Mouse (Mus musculus): ENCODE data around the gene 1110032F04Rik.
"Not testable (repeated sequence)": the region's sequence is repeated elsewhere in the genome, so short reads cannot be mapped to it uniquely, and the experiment has no call there.

Gene 1110032F04Rik

DNA sequence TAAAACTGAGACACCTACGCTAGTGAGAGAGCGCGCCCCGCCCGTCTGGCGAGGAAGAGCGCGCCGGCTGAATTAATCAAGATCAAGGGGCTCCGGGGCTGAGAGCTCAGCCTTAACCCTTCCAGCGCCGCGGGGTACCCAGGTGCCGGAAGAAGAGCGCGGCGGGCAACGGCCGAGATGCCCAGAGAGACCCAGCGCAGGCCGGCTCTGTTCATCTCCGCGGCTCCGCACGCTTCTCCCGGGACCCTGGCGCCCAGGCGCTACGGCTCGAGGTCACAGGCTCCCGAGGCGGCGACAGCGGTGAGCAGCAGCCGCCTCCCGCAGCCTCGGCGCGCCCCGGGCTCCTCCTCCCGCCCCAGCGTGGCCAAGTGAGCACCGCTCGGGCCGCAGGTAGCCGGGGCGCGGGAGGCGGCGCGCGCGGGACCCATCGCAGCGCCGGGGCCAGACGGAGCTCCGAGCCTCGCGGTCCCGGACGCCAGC lies at the start of gene 1110032F04Rik:
TSS of gene 1110032F04Rik (plus strand) at position 376 of the 480 bp plus-strand sequence.
- DNase-seq (ENCODE audit: low read depth): no peak

DNA sequence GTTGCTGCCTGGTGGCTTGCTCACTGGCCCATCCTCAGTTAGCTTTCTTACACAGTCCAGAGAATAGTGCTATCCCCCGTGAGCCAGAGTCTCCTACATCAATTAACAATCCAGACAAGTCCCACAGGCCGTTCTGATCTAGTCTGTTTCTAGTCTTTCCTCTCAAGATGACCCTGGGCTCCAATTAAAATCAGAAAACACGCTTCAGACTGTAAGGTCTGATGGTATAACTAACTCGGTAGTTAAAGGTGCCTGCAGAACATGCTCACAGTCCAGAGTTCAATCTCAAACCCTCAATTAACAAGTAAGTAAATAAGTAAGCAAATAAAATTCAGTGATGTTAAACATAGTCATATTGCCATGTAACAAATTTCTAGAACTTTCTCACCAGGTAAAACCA lies 48.0 kb upstream of the 1110032F04Rik start:
- no peak for DNase-seq (ENCODE audit: low read depth)

DNA sequence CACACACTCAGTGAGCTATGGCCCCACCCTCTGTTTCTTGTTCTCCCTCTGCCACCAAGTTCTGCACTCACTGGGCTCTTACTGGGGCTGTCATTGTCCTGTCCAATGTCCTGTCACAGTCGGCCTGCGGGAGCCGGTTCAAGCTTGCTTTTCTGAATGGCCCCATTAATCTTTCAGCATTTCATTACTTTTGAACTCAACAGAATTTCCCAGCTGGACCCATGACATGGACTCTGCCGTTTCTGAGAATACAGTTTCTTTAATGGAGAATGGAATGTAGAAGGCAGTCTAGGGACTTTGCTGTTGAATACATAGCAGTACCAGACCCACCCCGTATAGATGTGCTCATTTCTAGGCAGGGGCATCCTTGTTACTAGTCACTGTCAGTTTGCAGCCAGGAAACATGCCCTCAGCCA lies 47.5 kb upstream of the 1110032F04Rik start:
- DNase-seq (ENCODE audit: low read depth): no peak

DNA sequence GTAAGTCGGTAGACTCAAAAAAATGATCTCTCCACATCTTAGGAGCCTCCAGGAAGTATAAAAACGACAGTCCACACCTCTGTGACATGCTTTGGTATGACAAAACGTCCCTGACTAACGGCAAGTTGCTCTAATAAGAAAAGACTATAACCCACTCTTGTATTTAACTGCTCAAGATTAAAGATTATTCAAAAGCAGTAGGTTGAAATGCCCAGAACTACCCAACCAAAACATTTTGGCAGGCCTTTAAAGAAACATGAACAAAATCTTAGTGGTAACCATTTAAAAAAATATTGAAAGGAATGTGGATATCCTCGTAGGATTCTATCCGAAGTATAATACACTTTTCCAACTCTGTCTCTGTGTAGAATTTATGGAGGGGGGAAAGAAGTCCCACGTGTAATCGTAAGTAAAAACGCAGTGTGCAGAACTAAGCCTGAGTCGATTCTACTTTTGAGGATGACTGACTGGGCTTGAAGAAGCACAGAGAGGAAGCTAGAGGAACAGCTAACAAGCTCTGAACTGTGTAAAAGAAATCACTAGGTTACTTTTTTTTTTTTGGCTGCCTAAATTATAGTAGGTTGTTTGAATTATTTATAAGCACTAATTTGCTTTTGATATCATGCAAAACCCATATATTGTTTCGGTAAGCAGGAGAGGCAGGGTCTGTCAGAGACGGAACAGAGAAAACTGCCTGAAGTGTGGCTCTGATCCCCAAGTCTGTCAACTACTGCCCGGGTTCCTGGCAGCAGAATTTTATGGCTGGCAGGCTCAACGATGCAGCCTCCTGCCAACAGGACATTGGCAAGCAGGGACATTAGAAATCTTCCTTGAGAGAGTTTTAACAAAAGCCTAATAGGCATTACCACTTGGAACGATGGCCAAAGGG lies 45.3 kb upstream of the 1110032F04Rik start:
- DNase-seq (ENCODE audit: low read depth): no peak

DNA sequence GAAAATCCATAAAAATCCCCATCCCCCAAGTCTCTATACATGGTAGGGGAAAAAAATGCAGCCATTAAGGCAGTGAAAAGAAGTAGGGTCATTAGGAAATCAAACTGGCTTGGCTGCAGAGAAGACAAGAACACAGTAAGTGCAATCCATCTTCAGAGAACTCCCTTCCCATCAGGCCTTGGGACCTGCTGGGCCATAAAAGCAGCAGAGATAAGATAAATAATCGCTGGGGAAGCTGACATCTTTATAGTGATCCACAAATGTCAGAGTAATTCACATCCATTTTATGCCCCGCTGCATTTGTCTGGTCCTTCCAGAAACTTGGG lies 44.7 kb upstream of the 1110032F04Rik start:
- no peak for DNase-seq (ENCODE audit: low read depth)

DNA sequence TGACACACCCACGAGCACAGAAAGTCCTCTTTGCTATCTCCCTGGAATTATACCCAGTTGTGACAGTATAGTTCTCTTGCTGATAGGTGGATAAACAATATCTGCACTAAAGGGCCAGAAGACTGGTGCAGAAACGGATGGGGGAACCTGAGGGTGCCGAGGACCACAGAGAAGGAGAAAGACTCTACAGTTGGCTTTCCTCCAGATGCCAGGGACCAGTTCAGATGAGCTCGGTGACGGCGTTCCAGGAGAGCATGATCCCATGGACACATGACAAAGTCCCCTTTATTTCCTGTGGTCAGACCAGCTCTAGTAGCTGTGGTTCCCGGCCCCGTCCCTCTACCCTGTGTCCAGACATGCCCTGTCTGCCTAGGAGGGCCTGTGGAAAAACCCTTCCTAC lies 44.2 kb upstream of the 1110032F04Rik start:
- no peak for DNase-seq (ENCODE audit: low read depth)

DNA sequence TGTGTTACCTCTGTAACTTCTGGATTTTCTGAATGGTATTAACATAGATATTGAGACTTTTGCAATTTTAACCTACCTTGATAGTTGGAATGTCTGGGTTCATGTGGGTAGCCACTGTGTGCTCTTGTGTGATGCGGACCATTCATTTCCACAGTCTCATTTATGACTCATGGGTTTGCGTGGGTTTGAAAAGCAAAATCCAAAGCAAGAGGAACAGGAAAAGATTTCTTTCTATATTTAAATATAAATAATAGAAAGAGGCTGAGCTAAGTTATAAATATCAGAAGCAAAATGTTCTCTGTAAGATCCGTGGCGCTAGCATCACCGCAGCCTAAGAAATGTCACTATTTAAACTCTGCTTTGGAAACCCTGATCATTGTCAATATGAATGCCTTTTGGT lies 41.7 kb upstream of the 1110032F04Rik start:
- DNase-seq (ENCODE audit: low read depth): no peak

DNA sequence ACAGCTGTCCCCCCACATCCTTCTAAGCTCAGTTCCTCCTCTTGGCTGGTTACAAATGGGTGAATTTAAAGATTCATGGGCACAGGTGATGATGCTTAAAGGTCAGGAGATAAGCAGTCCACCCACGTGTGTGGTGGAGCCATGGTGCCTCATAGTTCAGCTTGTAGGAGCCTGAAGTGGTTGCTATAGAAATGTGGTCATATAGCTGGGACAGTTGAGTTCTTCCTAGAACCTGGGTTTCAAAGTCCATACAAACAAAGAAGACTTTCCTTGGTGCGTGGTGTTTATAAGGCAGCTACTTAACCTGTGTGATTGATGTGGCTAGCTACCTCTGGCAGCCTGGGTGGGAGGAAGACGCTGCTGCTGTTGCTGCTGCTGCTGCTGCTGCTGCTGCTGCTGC lies 39.4 kb upstream of the 1110032F04Rik start:
- DNase-seq (ENCODE audit: low read depth): no peak

DNA sequence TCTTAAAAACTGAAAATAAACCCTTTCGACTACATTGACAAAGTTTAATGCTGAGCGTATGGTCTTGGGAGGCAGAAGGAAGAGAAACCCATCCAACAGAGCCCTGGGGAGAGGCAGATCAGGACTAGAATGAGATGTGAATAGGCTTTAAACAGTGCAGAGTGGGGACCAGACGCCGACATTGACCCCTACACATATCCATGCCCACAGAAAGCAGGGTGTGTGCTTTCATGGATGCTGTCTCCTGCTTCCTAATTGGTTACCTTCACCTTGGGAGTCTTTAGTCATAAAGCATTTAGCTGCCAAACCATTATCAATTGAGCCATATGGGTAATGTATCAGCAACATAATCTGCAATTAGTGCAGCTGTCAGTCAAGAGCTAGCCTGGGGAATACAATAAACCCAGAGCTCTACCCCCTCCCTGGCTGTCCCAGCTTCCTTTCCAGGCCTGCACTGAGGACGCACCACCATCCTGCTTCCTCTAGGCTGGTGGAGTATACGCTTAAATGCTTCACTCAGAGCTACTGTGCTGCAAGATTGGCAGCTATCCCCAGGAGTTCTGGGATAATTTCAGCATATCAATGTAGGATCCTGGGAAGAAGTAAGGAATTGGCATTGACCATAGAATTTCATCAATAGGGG lies 32.4 kb upstream of the 1110032F04Rik start:
- DNase-seq (ENCODE audit: low read depth): no peak

DNA sequence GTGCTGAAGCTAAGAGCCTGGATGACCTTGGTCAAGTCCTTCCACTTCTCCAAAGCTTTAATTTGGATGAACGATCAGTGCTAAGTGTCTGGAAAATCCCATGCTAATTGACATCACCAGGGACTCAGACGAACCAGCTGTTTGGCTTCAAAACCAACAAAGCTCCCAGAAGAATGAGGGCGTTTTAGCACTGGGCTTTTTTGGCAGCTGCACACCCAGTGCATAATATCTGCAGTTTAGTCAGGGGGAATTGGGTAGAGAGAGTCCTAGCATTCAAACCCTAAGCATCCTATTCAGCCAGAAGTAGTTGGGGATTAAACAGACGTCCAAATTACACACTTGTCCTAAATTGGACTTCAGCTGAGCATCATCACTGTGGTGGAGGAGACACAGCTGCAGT lies 29.2 kb upstream of the 1110032F04Rik start:
- DNase-seq (ENCODE audit: low read depth): no peak

DNA sequence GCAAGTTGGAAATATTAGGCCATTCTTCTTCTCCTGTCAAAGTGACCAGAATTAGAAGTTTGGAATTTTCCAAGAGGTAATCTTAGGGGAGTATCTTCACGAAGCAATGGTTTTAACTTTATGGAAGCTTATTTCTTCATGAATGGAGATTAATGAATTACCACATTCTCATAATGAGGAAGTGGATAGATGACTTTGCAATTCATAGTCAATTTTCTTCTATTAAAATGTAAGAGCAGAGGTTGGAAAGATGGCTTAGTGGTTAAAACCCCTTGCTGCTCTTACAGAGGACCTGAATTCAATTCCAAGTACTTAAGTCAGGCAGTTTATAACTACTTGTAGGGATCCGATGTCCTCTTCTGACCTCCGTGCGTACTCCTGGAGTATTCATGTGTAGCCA lies 25.4 kb upstream of the 1110032F04Rik start:
- no peak for DNase-seq (ENCODE audit: low read depth)

DNA sequence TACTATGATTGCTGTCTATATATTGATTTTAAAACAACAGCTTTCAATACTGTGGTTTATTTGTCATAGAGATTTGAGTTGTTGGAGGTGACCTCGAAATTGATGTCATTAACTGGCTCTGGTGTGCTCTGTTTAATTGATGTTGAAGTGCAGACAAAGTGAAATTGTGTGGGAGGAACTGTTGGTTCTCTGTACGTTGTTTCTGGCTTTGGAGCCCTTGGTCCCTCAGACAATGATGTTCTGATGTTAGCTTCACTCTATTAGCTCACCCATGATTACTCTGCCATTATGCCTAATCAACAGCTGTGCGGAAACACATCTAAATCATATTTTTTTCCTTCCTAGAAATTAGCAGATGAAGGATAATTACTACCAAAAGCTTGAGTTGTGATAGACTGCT lies 21.1 kb upstream of the 1110032F04Rik start:
- no peak for DNase-seq (ENCODE audit: low read depth)

DNA sequence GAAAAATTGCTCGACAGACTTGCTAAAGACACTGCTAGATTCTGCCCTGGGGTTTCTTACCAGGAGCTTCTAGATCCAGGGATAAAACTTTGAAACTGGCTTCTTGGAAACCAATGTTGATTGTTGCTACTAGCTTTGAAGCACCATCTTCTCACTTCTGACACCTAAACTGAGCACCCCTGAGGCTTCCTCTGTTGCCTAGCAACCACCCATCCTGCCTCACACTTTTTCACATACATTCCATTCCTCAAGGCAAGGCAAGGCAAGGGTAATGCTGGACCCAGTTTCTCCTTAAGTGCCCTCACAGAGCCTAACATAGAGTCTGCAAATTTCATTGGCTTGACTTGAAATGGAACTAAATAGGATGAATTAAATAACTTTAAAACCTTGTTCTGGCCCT lies 17.0 kb upstream of the 1110032F04Rik start:
- DNase-seq (ENCODE audit: low read depth): no peak

DNA sequence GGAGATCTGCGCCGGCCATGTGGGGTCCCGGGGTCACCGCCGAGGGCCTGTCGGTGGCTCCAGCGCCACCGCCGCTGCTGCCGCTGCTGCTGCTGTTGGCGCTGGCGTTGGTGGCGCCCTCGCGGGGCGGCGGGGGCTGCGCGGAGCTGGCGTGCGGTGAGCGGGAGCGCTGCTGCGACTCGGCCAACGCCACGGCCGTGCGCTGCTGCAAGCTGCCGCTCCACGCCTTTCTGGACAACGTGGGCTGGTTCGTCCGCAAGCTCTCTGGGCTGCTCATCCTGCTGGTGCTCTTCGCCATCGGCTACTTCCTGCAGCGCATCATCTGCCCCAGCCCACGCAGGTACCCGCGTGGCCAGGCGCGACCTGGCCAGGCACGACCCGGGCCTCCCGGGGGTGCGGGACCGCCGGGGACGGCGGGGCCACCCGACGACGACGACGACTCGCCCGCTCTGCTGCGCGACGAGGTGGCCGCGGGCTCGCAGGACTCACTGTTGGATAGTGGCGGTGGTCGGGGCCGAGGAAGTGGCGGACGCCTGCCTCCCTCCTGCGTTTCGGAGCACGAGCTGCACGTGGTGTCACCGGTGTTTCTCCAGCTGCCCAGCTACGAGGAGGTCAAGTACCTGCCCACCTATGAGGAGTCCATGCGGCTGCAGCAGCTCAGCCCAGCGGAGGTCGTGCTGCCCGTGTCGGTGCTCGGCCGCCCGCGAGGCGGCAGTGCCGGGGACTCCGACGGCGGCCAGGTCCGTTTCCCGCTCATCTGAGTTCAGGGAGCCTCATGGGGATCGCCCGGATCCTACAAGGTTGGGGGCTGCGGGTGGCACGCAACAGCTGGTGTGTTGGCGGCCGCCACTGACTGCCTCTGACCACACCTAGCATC lies 543 bp downstream of the 1110032F04Rik start:
- DNase-seq (ENCODE audit: low read depth): no peak

DNA sequence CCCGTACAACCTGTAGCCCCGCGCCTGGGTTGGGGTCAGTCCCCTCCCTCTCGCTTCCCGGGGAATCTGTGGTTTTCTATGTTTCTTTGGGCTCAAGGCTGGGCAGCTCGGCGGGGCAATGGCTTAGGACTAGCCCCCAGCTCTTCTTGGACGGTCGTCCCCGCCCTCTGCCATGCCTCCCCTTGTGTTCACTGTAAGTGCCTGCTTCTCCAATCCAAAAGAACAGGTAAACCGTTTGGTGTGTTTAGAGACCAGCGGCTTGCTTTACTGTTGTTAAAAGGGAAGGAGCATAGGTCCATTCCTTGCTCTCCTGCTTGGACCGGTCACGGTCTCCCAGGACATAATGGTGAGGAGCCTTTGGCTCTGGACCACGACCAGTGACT lies 1.2 kb downstream of the 1110032F04Rik start:
- no peak for DNase-seq (ENCODE audit: low read depth)

DNA sequence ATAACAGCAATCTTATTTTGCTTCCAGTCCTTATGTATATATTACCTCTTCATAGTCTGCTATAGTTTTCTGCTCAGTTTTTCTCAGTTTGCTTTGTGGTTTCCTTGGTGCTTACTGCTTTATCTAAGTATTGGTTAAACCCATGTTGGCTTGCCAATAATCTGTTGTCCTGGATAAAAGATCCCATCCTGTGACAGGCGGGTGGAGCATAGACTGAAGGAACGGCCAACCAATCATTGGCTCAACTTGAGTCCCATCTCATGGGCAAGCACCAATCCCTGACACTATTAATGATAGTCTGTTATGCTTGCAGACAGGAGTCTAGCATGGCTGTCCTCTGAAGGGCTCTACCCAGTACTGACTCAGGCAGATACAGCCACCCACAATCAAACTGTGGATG lies 4.7 kb downstream of the 1110032F04Rik start:
- DNase-seq (ENCODE audit: low read depth): no peak

DNA sequence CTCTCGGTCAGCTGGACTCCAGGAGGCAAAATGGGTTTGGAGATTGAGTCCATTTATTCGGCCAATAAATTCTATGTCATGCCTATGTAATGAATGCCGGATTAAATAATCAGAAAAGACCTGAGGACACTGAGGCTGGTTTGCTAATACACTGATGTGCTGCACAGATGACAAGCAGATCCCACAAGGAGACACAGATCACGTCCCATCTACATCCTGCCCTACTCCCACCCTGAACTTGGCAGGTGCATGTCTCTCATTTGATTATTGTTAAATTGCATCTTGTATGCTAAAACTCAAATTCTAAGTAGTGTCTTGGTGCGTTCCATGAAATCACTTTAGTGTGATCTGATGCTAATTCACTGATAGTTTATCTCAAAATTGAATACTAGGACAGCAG lies 17.5 kb downstream of the 1110032F04Rik start:
- no peak for DNase-seq (ENCODE audit: low read depth)

DNA sequence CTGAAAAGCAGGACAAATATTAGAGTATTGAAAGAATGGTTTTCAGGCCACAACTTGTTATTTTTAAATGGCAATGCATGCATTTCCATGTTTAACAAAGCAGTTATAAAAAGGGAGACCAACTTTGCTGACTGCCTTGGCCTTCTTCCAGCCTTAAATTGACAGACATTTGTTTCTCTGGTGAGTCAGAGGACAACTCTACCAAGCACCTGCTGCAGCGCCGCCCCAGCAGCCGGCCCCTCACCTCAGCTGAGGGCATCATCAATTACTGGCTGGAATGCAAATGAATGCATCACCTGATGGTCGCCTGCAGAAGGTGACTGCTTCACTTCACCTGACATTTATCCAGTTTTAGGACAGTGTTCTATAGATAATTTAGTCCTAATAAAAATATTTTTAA lies 26.0 kb downstream of the 1110032F04Rik start:
- DNase-seq (ENCODE audit: low read depth): no peak

DNA sequence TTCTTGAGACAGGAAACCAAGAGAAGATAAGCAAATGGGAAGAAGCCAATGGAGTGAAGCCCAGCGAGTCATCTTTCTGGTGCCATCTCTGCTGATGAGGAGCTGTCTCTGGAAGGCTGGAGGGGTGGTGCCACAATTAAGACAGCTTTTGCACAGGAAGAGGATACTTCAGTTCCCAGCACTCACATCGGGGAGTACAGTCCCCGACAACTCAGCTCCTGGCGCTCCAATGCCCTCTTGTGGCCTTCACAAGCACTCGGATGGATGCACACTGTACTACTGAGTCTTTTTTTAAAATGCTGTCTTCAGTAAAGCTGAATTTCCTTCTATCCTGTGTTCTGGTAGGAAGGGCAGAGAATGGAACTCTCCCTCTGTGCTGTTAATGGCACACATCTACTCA lies 27.8 kb downstream of the 1110032F04Rik start:
- no peak for DNase-seq (ENCODE audit: low read depth)

DNA sequence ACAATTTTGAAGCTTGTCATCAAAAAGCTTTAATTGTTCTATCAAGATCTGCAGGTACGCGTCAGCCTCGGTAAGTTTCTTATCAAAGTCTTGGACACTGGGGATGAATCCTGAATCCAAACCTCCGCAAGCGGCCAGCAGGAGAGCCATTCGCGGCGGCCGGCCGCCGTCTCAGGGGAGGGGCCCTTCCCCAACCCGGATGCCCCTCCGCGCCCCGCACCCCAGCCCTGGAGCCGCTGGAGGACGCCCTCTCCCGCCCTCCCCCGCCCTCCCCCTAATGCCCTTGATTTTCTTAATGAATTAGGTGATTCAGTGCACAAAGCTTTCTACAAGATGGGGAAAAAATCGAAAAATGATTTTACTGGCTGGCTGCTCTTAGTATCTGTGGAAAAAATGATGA lies 33.2 kb downstream of the 1110032F04Rik start:
- not testable (repeated sequence) for DNase-seq (ENCODE audit: low read depth)

DNA sequence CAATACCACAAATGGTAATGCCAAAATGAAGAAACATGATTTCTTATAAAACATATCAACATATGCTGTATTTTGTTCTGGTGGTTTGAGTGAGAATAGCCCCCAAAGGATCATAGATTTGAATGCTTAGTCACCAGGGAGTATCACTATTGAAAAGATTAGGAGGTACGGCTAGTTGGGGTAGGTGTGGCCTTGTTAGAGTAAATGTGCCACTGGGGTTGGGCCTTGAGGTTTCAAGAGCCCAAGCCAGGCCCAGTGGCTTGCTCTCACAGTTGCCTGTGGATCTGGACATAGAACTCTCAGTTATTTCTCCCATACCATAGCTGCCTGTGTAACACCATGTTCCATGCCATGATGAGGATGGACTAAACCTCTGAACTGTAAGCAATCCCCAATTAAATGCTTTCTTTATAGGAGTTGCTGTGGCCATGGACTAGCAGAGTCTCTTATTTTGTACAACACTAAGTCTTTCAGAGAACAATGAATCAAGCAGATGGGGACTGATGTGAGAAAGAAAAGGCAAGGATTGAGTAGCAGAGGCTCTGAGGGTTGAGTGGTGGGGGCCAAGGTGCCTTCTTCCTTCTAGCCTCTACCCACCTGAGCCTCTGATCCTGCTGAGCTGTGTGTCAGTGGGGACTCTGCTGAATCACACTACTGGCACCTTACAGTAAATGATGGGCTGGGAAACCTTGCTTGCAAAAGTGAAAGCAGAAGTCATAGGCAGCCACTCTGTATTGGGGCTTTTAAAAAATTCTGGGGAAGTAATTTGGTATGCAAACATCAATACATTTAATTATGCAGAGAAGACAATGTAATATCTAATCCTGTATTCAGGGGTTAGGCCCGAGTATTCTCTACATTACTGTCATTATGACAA lies 35.8 kb downstream of the 1110032F04Rik start:
- no peak for DNase-seq (ENCODE audit: low read depth)

DNA sequence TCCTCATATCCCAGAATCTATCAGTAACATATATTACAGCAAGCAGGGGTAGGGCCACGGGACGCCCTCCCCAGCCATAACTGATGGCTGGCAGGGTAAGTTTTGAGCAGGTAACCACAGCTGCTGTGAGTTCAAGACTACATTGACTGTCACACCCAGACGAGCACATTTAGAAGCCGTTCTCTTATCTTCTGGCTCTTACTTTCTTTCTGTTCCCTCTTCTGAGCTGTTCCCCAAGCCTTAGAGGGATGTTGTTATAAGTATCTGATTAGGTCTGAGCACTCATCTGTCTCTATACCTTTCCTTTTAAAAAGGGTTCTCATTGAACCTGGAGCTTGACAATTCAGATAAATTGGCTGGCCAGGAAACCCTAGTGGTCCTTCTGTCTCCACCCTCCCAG lies 38.1 kb downstream of the 1110032F04Rik start:
- DNase-seq (ENCODE audit: low read depth): no peak
